Comparison of ENCODE assay signal across 24 mouse cellular contexts in the genomic region with DNA sequence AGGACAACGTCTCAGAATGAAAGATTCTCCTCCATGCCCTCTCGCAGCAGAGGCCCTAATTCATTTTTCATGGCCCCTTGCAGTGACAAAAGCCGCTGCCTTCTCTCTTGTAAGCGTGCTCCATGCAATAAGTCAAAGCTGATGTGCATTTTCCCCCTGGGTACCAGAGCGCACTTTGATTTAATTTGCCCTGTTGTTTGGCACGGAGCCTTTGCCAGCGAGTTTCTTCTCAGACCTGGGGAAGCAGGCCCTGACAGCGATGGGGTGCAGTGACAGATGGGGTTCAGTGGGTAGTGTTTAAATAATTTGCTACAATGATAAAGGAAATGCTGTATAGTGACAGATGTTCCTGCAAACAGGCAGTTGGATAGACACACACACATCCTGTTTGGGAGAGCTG.
A peak's percentile ranks its signal among the peaks of the same experiment; 100 is the strongest.
DNase-seq lines count a peak whose midpoint lies in the region; ATAC-seq and TF ChIP-seq lines count a peak whose summit lies in the region.
"Had no signal": no experiment of that assay in that cellular context is flagged by ENCODE, and none has a peak within 500 bp of the region (broad histone marks: within the 10 kb centered on the region; RNA-seq: fewer than 3 reads in every experiment).

No protein-coding gene starts in this region.

- H3K27ac ChIP-seq in layer of hippocampus, adult 2 months = no peak overlapping the region
- H3K27ac ChIP-seq in neural tube, embryonic 11.5 days (ENCODE audit: low read depth, low read length) = no peak overlapping the region
- H3K27ac ChIP-seq in neural tube, embryonic 14.5 days (ENCODE audit: low read depth, low read length) = no peak overlapping the region; the same call in 1 of the 2 replicates
- H3K27ac ChIP-seq: embryonic facial prominence, embryonic 13.5 days; gastrocnemius, adult 2 months; heart, embryonic 13.5 days; intestine, embryonic 15.5 days; kidney, embryonic 15.5 days; limb, embryonic 12.5 days; liver, embryonic 12.5 days; stomach, embryonic 15.5 days had no signal

- peak; percentile 35 to 51 for DNase-seq in cerebellum, postnatal 10 days
- DNase-seq in cerebellum, adult 11 months = no peak
- peak; percentile 23 to 29 for DNase-seq in layer of hippocampus, adult 8-10 months (ENCODE audit: low spot score in 2 of 2)
- DNase-seq in layer of hippocampus, adult 2 months (ENCODE audit: low spot score in 2 of 2) = no peak
- peak; percentile 17 for DNase-seq in neural tube, embryonic 11.5 days (ENCODE audit: low spot score)
- no peak for DNase-seq in neural tube, embryonic 10.5 days (ENCODE audit: extremely low spot score, low spot score)
- no peak for DNase-seq in kidney, adult 11 months
- DNase-seq: adrenal gland, adult 2 months; cerebellum, adult 9-11 months; gastrocnemius, adult 2 months; heart, postnatal 36 days; kidney, postnatal 4 days; lung, embryonic 14.5 days; lung, postnatal 4 days; thymus, adult 18-20 months; thymus, postnatal 4 days had no signal

- H3K9ac ChIP-seq in neural tube, embryonic 11.5 days (ENCODE audit: low read length) = no peak overlapping the region
- H3K9ac ChIP-seq in neural tube, embryonic 14.5 days (replicated peaks; ENCODE audit: low read depth, low read length) = no peak overlapping the region
- H3K9ac ChIP-seq: embryonic facial prominence, embryonic 13.5 days; heart, embryonic 13.5 days; intestine, embryonic 15.5 days; kidney, embryonic 15.5 days; limb, embryonic 12.5 days; liver, embryonic 12.5 days; lung, embryonic 14.5 days; stomach, embryonic 15.5 days had no signal

- ATAC-seq in neural tube, embryonic 11.5 days (ENCODE audit: insufficient read depth, low FRiP score, low TSS enrichment) = no peak
- peak; percentile 66; the same call in 1 of the 2 replicates for ATAC-seq in neural tube, embryonic 14.5 days (ENCODE audit: low read depth)
- ATAC-seq: intestine, embryonic 15.5 days; liver, embryonic 12.5 days had no signal

- no peak overlapping the region for H3K4me3 ChIP-seq in layer of hippocampus, adult 2 months
- H3K4me3 ChIP-seq in neural tube, embryonic 11.5 days (ENCODE audit: low read depth, low read length) = no peak overlapping the region
- H3K4me3 ChIP-seq in neural tube, embryonic 14.5 days (ENCODE audit: low read depth, low read length) = no peak overlapping the region
- H3K4me3 ChIP-seq: embryonic facial prominence, embryonic 13.5 days; gastrocnemius, adult 2 months; heart, embryonic 13.5 days; intestine, embryonic 15.5 days; kidney, embryonic 15.5 days; limb, embryonic 12.5 days; liver, embryonic 12.5 days; stomach, embryonic 15.5 days had no signal

- no peak overlapping the region for H3K4me2 ChIP-seq in neural tube, embryonic 11.5 days (ENCODE audit: low read depth)
- H3K4me2 ChIP-seq in neural tube, embryonic 14.5 days (ENCODE audit: low read depth, low read length) = no peak overlapping the region
- H3K4me2 ChIP-seq: embryonic facial prominence, embryonic 13.5 days; heart, embryonic 13.5 days; intestine, embryonic 15.5 days; kidney, embryonic 15.5 days; limb, embryonic 12.5 days; liver, embryonic 12.5 days; lung, embryonic 14.5 days; stomach, embryonic 15.5 days had no signal

- 40% methylated on average over 8 of the region's 8 CpGs for WGBS in neural tube, embryonic 11.5 days
- WGBS in neural tube, embryonic 14.5 days = 19% methylated on average over 8 of the region's 8 CpGs

- no peak for TF ChIP-seq CTCF in layer of hippocampus, adult 2 months (conservative IDR thresholded peaks at IDR 0.05)

- H3K4me1 ChIP-seq in neural tube, embryonic 11.5 days (ENCODE audit: control insufficient read depth, insufficient read depth, low read length) = no peaks in the 10 kb centered on the region; the same call in 1 of the 2 replicates
- peaks cover 10% of the 10 kb centered on the region; the same call in 1 of the 2 replicates for H3K4me1 ChIP-seq in neural tube, embryonic 14.5 days (ENCODE audit: control insufficient read depth, insufficient read depth, low read length)
- H3K4me1 ChIP-seq: heart, embryonic 13.5 days; intestine, embryonic 15.5 days; limb, embryonic 12.5 days; liver, embryonic 12.5 days; stomach, embryonic 15.5 days had no signal

- no peaks in the 10 kb centered on the region for H3K36me3 ChIP-seq in neural tube, embryonic 11.5 days (ENCODE audit: control insufficient read depth, insufficient read depth, low read length)
- no peaks in the 10 kb centered on the region for H3K36me3 ChIP-seq in neural tube, embryonic 14.5 days (ENCODE audit: control insufficient read depth, insufficient read depth, low read length)
- H3K36me3 ChIP-seq: embryonic facial prominence, embryonic 13.5 days; heart, embryonic 13.5 days; intestine, embryonic 15.5 days; kidney, embryonic 15.5 days; limb, embryonic 12.5 days; liver, embryonic 12.5 days; stomach, embryonic 15.5 days had no signal

- H3K27me3 ChIP-seq in neural tube, embryonic 11.5 days (ENCODE audit: control insufficient read depth, insufficient read depth, low read length) = no peaks in the 10 kb centered on the region
- no peaks in the 10 kb centered on the region for H3K27me3 ChIP-seq in neural tube, embryonic 14.5 days (ENCODE audit: control insufficient read depth, insufficient read depth, low read length)
- H3K27me3 ChIP-seq: embryonic facial prominence, embryonic 13.5 days; heart, embryonic 13.5 days; intestine, embryonic 15.5 days; kidney, embryonic 15.5 days; limb, embryonic 12.5 days; liver, embryonic 12.5 days; stomach, embryonic 15.5 days had no signal

- no peaks in the 10 kb centered on the region for H3K9me3 ChIP-seq in neural tube, embryonic 11.5 days (ENCODE audit: control insufficient read depth, low read length)
- H3K9me3 ChIP-seq in neural tube, embryonic 14.5 days (ENCODE audit: control insufficient read depth, low read length) = no peaks in the 10 kb centered on the region
- H3K9me3 ChIP-seq: embryonic facial prominence, embryonic 13.5 days; heart, embryonic 13.5 days; intestine, embryonic 15.5 days; kidney, embryonic 15.5 days; limb, embryonic 12.5 days; liver, embryonic 12.5 days; stomach, embryonic 15.5 days had no signal

Comparison
In these comparisons a context has a peak if more than half of its experiments do, and no peak if none do; other contexts are left out.
1. DNase-seq: peak in cerebellum, postnatal 10 days (2 of 2), layer of hippocampus, adult 8-10 months (2 of 2) and neural tube, embryonic 11.5 days (single experiment); none in cerebellum, adult 11 months (single experiment), layer of hippocampus, adult 2 months (0 of 2), neural tube, embryonic 10.5 days (single experiment) and kidney, adult 11 months (single experiment).